Mouse (Mus musculus): ENCODE measurements around the gene Commd3. TPM values are rescaled to one million over a fixed set of nuclear protein-coding genes. Genes with fewer than 3 reads are reported as not detected.
A peak's percentile ranks its signal among the peaks of the same experiment; 100 is the strongest.

The Commd3 gene
- 100 to 1,000 TPM; 117 to 135 TPM for total RNA-seq (2021)
- long read RNA-seq, experiment 1, transcript Commd3-201 (8 exons, 935 nt): major isoform, 78 of 88 reads
- long read RNA-seq, experiment 1, partial matches to known transcripts: 1 of 88 reads
- long read RNA-seq, experiment 1, other reads (novel, unspliced or antisense): 8 of 88 reads
- long read RNA-seq, experiment 2, transcript Commd3-201 (8 exons, 935 nt): major isoform, 71 of 90 reads
- long read RNA-seq, experiment 2, partial matches to known transcripts: 3 of 90 reads
- long read RNA-seq, experiment 2, other reads (novel, unspliced or antisense): 16 of 90 reads

DNA sequence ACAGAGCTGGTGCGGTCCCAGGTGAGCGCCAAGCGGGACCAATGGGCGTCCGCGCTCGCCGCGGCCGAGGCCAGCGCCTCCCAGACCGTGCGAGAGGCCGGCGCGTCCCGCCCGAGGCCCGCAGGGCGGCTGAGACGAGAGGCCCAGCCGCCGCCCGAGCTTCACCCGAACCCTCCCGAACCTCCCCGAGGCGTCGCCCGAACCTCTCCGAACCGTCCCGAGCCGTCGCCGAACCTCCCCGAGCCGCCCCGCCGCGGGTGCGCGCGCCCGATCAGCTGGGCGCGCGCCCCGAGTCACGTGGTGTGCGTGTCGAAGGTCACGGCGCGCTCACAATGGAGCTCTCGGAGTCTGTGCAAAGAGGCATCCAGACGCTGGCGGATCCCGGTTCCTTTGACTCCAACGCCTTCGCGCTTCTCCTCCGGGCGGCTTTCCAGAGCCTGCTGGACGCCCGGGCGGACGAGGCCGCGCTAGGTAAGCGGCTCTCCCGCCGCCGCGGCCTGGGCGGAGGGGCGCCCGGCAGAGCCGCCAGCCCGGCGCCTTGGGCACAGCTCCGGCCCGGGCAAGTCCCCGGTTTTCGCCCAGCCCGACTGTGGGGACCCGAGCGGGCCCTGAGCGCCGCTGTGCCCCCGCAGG, at the start of gene Commd3:
TSS of gene Commd3 (plus strand) at position 252 of the 633 bp plus-strand sequence.
- DNase-seq (ENCODE audit: low spot score in 2 of 2): peak; percentile 97 to 98

DNA sequence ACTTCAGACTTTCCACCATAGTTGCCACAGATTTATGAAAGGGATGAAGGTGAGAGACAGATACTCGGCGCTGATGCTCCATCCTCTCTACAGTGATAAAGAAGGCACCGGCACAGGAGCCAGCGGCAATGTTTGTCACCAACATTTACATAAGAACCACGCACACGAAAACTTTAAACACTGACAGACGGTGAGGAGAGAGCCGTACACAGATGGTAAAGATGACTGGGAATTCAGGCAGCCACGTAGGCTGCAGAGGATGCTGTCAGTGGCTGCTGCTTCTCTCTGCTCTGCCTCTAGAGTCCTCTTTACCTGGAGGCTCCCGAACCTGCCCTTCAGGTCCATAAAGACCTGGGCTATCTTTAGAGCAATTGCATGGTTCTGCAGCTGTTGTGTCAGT, 49.0 kb upstream of the Commd3 start:
- no peak for DNase-seq (ENCODE audit: low spot score in 2 of 2)

DNA sequence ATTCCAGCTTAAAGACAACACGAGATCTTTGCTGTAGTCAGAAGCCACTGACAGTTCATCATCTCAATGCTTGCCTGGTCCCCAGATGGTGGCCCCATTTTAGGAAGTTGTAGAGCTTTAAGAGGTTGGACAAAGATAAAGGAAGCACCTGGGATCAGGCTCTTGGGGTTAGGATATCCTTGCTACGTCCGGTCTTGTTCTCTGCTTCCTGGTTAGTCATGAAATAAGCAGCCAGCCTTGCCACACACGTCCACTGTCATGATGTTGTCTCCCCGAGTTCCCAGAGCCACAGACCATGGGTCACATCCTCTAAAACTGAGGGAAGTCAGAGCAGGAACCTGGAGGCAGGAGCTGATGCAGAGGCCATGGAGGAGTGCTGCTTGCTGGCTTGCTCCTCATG, 41.6 kb upstream of the Commd3 start:
- DNase-seq (ENCODE audit: low spot score in 2 of 2): no peak

DNA sequence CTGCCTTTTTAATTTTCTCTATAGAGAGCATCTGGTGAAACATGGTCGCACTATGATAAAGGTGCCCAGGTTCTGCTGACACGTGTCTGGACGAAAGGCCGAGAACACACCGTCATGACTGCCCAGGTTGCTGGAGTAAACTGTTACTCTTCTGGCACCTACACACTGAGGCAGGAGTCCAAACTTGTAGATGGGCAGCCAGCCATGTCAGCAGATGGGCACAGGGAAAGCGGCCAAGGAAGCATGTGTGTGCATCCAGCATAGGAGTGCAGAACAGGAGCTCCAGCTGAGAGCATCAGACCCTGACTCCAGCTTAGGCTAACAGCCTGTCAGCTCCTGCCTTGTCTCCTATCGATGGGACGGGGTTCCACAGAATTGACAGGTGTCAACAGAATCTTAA, 37.1 kb upstream of the Commd3 start:
- DNase-seq (ENCODE audit: low spot score in 2 of 2): no peak

DNA sequence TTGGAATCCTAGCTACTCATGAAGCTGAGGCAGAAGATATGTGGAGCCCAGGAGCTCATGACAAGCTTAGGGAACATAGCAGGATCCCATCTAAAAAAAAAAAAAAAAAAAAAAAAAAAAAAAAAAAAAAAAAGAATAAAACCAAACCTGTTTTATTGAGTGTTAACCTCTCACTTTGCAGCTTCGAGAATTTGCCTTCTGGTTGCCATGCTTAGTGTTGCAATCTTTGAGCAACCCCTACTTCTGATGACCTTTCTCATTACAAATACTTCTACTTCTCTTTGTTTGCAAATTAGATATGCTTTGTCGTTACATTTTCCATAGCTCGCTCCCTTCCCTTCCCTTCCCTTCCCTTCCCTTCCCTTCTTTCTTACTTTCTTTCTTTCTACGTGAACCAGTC, 23.6 kb upstream of the Commd3 start:
- no peak for DNase-seq (ENCODE audit: low spot score in 2 of 2)

DNA sequence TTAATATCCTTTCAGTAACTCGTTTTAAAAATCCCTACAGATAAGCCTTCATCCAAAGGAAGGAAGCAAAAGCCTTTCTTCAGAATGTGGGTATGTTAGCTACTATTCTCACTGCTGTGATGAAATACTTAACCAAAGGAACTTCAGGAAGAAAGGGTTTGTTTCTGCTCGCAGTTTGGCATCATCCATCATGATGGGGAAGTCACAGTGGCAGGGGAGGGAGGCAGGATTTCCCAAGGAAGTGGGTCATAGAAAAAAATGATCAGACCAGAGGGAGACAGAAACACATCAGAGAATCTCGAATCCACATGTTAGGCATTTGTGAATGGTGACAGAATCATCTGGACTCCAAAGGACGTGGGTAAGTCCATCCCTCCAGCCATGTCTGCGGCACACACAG, 17.4 kb upstream of the Commd3 start:
- no peak for DNase-seq (ENCODE audit: low spot score in 2 of 2)

DNA sequence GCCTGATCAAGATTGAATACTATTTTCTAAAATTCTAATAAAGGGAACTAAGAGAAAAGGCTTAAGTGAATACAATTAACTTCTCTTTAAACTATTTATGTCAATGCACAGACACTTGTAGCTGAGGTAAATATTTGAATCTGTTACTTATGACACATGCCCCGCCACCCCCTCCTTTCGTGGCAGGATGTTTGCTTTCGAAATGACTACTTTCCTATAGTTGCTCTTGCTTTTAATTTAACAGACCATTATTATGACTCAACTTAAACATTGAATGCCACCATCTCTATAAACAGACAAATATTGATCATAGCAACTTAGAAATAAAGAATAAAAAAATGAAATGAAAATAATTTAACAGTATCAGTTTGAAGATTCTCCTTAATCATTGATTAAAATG, 8.2 kb upstream of the Commd3 start:
- DNase-seq (ENCODE audit: low spot score in 2 of 2): no peak

DNA sequence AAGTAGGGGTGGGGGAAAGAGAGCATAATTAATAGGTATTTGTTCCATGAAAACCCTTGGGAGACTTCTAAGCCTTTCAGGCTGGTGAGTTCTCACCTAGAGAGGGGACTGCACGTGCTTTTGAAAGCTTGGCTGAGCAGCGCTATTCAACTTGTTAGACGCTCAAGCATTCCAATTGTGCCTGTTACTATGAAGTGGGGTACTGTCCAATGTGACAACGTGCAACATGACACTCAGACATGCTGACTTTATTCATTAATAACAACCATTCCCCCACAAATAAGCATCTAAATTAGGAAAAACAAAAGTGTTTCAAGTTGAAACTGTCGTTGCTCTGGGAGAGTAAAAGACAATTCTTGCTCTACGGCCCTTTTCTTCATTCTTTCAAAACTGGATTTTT, 1.1 kb upstream of the Commd3 start:
- no peak for DNase-seq (ENCODE audit: low spot score in 2 of 2)

DNA sequence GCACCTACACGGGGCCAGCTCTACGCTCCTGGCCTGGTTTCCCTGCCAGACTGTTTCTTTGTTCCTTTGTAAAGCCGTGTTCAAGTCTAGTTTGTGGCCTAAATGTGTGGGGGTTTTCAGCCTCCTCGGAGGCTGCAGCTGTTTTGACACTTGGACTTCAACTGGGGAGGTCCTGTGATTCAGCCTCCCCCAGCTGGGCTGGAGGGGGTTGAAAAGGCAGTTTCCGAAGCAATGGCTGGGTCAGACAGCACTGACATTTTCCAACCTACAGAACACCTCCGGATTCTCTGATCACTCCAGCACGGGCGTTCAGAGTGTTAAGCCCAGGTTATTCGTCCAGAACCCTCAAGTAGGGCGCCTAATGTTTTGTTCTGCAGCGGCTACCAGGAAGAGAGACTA, 581 bp downstream of the Commd3 start:
- no peak for DNase-seq (ENCODE audit: low spot score in 2 of 2)

DNA sequence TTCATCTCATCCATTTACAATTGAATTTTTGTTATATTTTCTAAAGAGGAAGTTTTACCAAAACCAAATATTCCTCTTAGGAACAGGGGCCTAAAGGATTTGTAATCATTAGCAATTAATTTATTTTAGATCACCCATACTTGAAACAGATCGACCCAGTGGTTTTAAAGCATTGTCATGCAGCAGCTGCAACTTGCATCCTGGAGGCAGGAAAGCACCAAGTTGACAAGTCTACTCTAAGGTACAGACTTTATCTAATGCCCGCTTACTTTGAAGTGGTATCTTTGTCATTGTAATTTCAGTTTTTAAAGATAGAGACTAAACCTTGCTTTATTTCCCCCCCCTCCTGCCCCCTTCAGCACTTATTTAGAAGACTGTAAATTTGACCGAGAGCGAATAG, 1.6 kb downstream of the Commd3 start:
- no peak for DNase-seq (ENCODE audit: low spot score in 2 of 2)

DNA sequence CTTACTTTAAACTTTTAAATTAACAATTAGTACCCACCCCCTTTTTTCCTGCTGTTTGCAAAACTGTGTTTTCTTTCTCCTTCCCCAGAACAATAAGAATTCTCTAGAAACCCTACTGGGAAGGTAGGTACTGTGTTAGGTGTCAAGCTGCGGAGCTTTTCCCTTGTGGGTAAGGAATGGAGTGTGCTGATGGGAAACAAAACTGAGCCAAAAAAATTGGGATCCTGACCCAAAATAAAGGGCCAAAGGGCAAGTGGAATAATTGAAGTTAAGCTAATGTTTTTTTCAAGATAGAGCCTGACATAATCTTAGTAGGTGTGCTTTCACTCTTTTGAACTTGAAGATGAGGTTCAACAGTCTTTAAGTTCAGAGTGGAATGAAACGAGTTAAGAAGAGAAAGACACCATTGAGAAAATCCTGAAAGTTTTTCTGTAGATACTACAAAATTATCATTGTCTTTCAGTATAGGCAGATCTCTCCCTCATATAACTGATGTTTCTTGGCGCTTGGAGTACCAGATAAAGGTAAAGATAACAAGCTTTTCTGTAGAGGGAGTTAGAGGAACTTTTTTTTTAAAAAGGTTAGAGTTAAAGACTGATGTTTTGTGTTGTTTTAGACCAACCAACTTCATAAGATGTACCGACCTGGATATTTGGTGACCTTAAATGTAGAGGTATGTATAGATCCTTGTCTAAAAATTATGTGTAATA, 2.2 kb downstream of the Commd3 start:
- DNase-seq (ENCODE audit: low spot score in 2 of 2): no peak

DNA sequence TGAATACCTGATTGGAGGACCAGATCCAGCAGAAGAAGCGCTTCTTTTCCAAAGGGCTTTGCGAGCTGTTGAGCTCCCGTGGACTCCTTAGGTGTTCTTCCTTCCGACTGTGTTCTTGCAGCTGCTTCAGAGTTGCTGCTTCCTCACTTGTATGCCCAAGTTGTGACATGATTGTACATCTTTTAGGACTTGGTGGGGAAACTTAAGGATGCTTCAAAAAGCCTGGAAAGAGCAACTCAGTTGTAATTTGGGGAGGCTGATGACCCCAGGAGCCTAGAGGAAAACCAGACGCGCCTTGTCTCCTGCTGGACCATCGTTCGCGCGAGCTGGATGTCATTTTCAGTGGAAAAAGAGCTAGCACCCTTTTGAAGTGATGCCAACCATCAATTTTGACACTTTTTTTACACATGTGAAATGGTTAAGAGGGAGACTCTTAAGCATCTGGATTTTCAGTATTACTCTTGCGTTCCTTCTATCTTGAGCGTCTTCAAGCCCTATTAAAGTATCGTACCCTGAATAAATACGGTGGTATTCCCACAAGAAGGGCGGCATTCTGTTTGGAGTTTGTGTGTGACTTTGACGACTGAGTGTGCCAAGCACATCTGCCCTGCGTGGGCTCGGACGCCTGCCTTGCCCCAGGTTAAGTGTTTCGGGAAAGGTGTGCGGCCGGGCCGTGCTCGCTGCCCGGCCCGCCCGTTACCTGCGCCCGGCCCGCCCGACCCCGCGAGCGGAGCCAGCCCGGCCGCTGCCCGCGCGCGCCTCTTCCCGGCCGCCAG, 3.7 kb downstream of the Commd3 start:
- no peak for DNase-seq (ENCODE audit: low spot score in 2 of 2)

DNA sequence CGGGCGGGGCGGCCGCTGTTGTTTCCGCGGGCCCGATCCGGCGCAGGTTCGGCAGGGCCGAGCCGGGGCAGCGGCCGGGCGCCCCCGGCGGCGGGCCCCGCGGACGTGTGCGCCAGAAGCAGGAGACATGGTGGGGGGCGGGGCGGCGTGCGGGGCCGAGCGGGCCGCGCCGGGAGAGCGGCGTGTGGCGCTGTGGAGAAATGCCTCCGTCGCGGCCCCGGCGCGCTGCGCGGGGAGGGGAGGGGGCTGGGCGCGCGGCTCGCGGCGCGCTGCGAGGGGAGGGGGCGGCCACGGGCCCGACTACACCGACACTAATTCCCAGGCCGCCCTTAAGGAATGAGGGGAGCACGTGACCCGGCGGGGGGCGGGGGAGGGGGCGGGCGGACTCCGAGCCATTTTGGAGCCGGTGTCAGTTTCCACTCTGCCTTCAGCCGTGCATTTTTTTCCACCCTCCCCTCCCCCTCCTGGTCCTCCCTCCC, 4.3 kb downstream of the Commd3 start:
- DNase-seq (ENCODE audit: low spot score in 2 of 2): peak; percentile 45 to 63

DNA sequence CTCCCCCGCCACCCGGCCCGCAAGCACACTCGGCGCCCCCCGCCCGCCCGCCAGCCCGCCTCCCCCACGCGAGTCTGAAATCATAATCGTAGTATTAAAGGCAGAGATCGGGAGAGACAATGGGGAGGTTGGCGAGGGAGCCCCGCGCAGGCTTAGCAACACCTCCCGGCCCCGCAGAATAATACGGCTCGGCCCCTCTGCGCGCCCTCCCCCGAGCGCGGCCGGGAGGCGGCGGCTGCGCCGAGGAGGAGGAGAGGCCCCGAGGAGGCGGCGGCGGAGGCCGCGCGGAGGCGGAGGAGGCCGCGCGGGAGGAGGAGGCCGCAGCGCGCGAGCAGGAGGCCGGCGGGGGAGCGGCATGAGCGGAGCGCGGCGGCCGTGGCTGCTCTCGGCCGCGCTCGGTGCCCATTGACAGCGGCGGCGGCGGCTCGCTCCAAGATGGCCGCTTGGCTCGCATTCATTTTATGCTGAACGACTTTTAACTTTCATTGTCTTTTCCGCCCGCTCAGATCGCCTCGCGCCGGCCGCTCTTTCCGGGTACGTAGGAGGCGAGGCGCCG, 4.8 kb downstream of the Commd3 start, which contains the start of gene Bmi1:
TSS of gene Bmi1 (plus strand) at position 83 of the 556 bp plus-strand sequence.
- peak; percentile 33 to 44 for DNase-seq (ENCODE audit: low spot score in 2 of 2)

DNA sequence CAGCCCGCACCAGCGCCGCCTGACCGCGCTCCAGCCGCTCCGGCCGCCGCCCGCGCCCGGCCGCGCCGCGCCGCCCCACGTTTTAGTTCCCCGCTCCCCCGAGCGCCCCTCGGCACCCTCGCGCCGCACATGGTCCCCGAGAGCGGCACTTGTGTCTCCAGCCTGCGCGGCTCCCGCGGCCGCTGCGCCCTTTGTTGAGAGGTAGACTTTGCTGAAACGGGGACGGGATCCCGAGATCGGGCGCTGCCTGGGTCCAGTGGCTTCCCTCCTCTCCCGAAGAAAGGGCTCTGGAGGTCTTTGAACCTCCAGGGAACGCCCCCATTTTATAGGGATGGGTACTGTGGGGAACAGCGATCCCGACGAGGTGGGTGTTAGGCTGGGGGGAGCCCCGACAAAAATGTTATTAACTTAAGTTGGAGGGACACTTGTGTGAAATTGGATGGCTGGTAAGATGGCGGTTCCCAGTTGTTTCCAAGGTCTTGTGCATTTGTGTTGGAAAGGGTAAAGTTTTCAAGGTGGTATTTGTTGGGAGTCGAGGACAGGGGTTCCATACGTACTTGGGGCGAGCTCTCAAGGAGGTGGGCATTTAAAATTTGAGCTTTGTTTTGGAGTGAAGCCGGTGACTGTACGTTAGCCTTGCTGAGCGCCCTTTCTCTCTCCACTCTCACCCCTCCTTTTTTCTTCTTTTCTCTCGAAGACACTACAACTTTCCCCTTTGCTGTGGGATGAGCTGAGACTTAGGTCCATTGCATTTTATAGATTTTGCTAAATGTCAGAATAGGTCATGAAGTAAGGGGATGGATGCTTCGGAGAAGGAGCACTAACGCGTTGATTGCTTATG, 5.7 kb downstream of the Commd3 start:
- DNase-seq (ENCODE audit: low spot score in 2 of 2): peak; percentile 8 to 31

DNA sequence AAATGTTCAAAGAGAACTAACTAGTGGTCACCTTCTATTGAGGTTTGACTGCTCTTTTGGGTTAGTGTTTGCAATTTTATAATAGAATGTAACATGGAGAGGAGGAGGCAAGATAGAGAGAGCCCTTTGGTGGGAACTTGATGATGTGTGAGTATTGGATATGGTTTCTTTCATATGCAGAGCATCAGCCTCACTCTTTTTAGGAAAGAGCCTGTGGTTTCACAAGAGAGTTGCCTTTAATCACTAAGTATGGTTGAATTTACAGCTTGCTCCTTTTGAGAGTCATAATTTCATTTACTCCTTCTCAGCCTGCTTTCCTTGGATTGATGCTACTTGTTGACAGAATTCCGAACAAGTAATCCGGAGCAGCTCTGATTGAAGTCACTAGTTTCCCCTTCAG, 7.5 kb downstream of the Commd3 start:
- DNase-seq (ENCODE audit: low spot score in 2 of 2): no peak

DNA sequence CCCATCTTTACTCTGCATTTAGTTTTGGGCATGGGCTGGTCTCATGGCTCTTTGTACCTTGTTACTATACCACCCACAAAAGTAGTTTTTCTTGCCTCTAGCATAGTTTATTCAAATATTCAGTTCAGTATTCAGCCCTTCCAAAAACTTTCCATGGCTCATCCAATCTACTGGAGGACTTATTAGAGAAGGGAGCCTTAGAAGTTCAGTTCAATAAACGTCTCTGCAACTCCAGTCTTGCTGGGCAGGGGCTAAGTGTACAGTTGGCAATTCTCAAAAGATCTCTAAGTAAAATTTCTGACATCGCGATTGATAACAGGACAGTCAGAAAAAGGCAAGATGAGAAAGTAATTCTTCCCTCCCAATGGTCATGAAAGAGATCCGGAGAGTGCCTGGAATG, 8.3 kb downstream of the Commd3 start:
- no peak for DNase-seq (ENCODE audit: low spot score in 2 of 2)

DNA sequence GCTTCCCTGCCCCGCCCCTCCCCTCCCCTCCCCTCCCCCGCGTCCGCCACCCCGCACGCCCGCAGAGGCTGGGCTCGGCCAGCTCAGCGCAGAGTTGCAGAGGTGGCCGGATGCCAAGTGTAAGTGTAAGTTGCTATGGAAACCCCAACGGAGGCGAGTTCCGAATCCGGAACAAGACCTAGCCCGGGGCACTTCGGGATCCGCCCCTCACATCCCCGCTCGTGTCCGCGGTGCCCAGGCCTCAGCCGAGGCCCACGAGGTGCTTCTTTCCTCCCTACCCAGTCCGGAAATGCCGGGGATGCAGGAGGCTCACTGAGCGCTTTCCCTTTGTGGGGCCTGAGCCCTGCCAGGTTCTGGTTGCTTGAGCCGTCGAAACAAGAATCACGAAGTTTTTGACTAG, 8.8 kb downstream of the Commd3 start:
- peak; percentile 28 to 30 for DNase-seq (ENCODE audit: low spot score in 2 of 2)

DNA sequence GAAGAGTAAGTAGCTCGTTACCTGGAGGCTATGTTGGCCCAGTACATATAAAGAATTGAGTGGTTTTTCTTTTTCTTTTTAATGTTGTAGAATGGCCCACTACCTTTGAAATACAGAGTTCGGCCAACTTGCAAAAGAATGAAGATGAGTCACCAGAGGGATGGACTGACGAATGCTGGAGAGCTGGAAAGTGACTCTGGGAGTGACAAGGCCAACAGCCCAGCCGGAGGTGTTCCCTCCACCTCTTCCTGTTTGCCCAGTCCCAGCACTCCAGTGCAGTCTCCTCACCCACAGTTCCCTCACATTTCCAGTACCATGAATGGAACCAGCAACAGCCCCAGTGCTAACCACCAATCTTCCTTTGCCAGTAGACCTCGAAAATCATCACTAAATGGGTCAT, 11.9 kb downstream of the Commd3 start:
- DNase-seq (ENCODE audit: low spot score in 2 of 2): no peak

DNA sequence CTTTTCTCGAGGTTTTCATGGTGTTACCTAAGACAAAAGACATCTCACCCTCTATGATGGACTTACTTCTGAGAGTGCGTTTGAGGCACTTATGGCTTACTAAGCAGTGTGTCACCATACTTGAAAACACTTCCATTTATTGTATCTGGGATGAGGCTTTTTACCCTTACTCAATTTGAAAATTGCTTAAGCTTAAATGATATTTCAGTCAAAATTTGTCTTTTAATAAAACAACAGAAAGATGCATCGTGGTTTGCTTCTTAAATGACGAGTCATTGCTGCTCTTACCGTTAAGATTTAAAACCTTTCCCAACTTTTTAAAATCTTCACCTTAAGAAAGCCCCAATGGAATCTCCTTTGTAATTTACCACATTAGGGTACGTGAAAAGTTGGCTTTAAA, 14.2 kb downstream of the Commd3 start:
- DNase-seq (ENCODE audit: low spot score in 2 of 2): no peak
